Mouse (Mus musculus) megakaryocyte, adult 5-6 weeks (primary cell): ENCODE measurements around the gene Rab21. TPM values are rescaled to one million over a fixed set of nuclear protein-coding genes. Genes with fewer than 3 reads are reported as not detected.
A peak's percentile ranks its signal among the peaks of the same experiment; 100 is the strongest.
"Not testable (repeated sequence)": the region's sequence is repeated elsewhere in the genome, so short reads cannot be mapped to it uniquely, and the experiment has no call there.

Source experiments
- ATAC-seq: 2 replicates; pipeline ENCODE4 v1.8.0; 2016; ENCODE audit warnings: mild to moderate bottlenecking, inconsistent platforms; ENCODE audit not compliant: poor library complexity, severe bottlenecking
- total RNA-seq, 2 experiments: library from RNA; stranded (forward) in 1 of 2; stranded (reverse) in 1 of 2; fragments of 153-499, 151-499 nt in 1 of 2; fragments of 221-1000, 200-1000 nt in 1 of 2; gene quantifications; 2 replicates each; pipeline versions ENCODE4 v1.2.3 to v1.2.4; 2015 to 2017

Rab21 gene
- total RNA-seq, 2 experiments from 2014 or later = 49.3 to 97.4 TPM

DNA sequence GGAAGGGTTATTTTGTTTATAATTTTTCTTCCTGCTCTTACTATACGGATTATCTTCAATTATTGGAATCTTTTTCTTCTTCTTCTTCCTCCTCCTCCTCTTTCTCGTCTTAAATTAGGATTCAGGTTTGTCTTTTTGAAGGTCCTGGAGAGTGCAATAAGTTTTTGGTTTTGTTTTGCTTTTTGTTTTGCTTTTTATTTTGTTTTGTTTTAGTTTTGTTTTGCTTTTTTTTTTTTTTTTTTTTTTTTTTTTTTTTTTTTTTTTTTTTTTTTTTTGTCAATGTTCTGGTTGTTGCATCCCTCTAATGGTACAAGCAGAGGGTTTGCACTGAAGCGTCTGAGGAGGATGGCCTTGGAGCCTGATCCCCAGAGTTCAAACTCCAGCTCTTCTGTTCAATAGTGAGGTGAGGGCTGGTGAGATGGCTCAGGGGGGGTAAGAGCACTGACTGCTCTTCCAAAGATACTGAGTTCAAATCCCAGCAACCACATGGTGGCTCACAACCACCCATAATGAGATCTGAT, 13.7 kb upstream of the Rab21 start:
- ATAC-seq = no peak

DNA sequence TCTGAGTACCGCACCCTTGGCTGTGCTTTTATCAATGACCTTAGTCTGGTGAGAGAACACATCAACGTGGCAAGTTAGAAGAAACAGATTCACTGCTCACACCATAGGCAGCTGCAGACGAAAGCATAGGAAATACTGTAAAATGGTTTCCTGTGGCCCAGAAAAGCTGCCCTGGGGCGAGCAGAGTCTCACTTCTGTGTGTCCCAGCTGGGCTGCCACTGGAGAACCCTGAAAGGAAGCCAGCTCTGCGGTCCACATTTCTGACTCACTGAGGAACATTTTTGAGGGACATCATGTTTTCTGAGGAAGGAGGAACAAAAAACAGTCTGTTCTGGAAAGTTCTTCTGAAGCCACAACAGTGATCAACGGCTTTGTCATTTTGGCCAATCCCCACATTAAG, 13.1 kb upstream of the Rab21 start:
- ATAC-seq = peak; percentile 79

DNA sequence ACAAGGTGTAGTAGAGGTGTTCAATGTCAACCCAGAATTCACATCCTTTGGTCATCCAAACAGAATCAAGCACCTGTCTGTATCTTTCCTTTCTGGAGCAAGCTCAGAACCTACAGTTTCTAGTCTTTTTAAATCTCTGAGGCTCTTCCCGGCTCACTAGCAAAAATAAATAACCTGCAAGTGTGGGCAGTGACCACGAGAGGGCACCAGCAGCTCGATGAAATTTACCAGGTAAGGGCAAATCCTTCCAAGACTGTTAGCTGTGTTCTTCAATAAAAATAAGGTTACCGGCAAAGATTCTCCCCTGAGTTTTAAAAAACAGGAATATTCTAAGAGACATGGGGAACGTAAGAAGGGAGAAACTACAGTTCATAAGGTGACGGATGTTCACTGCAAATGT, 7.9 kb upstream of the Rab21 start:
- ATAC-seq = peak; percentile 86

DNA sequence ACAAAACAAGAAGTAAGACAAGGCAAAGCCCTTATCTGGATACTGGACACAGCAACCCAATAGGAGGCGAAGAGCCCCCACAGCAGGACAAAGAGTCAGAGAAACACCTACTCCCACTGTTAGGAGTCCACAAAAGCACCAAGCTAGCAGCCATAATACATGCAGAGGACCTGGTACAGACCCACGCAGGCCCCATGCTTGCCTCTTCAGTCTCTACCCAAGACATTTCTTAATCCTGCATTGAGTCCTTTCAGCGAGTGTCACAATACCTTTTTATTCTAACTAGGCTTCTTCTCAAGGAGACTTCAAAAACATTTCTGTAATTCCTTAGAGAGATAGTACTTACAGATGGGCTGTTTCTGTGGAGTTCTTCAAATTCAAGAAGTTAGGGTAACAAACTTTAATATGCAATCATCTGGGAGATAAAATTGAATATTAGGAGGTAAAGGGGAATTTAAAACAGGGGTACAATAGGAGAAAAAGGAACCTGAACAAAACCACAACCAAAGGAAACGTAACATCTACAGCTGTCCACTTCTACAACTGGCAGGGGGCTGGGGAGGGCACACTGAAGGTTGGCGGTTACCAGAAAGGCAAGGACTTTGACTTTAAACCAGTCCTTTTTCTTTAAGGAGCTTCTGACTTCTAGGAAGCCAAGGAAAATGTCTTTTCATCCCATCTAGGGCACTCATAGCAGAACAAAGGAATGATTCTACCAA, 6.1 kb upstream of the Rab21 start:
- ATAC-seq = peak; percentile 53

DNA sequence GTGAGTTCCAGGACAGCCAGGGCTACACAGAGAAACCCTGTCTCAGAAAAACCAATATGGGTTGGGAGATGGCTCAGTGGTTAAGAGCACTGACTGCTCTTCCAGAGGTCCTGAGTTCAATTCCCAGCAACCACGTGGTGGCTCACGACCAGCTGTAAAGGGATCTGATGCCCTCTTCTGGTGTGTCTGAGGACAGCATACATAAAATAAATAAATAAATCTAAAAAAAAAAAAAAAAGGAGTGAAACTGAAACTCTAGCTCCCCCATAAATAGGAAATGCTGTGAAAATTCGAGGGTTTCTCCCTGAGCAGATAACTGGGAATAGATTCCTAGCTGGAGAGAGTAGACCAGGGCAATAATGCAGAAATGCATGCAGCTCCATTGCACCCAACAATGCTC, 3.0 kb upstream of the Rab21 start:
- ATAC-seq = not testable (repeated sequence)

DNA sequence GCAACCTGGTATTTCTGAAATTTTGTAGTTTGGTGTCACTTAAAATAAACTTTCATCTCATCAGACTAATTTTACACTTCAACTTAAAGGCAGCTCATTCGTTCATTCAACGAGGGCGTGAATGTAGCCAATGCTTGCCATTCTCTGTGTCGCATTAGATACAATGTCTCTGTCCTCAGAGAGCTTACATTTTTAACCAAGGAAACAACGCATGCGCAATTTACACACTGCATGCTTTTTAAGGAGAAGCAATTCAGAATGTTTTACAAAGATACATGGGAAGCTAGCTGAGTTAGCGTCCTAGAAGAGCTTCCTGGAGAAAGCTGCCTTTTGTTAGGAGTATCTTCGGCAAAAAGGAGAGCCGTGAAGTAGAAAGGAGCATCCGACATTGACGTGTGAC, 919 bp upstream of the Rab21 start:
- no peak for ATAC-seq

DNA sequence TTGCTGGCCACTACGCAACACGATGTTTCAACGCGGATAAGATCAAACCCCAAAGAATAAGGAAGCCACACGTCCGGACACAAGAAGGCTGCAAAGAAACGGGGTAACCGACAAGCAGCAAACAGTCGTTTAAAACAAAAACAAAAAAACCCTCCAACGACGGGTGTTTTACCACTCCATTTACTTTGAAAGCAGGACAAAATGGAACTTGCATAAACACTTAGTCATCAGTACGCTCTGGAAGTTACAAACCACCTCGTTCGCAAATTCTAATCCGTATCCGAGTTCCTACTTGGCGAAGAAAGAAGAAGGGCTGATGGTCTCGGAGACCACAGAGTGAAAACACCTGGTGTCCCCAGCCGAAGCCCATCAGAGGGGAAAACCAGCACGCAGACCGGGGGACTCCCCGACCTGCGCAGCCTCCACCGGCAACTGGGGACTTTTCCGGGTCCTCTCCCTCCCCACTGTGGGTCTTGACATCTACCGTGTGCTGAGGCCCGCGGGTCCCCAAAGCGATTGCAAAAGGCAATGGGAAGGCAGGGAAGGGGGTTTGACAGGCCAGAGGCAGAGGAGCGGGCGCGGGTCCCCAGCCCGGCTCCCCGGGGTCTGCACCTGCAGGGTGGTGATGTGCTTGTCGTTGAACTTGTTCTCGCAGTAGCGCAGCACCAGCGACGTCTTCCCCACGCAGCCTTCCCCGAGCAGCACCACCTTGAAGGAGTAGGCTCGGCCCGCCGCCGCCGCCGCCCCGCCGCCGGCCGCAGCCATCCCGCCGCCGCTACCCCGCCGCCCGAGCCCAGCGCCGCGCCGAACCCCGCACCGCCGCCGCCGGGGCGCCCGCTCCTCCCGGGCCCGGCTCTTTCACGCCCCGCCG, 577 bp downstream of the Rab21 start:
- ATAC-seq = peak; percentile 19

DNA sequence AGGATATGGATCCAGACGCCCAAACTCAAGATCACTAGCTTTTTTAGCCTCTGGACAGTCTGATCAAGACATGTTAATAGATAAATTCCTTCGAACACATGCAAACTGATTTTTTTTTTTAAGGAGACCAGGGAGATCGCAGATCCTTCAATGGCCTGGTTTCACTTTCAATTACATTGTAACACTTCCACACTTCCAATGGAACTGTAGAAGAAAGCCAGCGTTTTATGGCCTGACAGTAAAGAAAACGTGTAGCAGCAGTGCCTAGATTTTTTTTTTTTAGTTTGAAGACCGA, 1.2 kb downstream of the Rab21 start:
- no peak for ATAC-seq

DNA sequence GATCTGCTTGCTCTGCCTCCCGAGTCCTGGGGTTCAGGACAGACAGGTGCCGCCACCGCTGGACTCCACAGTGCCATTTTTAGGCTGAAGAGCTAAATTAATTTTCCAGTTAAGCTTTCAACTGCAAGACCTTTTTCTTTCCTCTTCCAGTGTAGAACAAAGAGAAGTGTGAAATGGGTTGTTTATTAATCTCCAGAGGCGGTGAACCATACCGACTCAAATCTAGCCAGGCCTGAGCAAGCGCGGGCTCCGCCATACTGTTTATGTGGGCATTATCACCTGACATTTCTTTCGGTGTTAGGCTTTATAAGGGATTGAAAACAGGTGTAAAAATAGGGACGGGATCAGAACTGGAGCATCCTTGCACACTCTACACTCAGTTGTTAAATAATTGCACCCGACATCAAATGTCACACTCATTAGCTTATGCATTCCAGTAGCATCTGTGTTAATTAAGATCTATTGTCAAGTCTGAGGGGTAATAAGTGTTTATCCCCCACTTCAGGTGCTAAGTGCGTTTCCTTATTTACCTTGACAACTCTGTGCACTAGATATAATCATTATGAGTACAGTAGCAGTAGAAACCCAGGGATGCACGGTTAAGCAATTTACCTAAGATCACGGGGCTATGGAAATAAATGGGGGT, 1.6 kb downstream of the Rab21 start:
- no peak for ATAC-seq

DNA sequence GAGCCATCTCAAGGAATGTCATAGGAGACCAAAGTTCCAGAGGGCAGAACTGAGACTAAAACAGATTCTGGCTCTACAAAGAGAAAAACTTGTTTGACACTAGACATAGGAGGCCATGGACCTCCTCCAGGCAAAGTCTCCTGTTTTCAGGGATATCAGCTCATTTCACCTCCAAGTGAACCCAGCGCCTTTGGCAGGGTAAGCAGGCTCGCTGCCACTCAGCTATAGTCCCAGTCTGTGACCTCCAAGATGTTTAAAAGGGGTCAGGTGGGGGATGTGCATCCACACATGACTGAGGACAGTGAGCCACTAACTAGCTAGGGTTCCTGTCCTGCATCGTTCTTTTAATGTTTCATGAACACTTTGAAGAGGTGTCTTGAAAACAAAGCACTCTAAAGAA, 2.7 kb downstream of the Rab21 start:
- no peak for ATAC-seq

DNA sequence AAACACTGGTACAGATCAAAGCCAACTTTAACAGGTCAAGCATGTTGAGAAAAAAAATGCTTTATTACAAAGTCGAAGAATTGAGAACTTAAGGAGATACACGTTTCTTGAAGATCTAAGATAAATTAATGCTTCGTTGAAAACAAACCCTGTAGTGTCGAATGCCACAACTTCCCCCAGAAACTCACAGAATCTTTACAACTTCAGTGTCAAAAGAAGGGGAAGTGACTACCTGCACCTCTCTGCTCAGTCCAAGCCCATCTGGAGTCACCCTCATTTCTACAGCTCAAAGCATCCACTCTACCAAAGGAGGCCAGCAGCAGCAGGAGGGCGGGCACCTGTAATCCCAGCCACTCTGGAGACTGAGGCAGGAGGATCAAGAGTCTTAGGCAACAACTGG, 3.2 kb downstream of the Rab21 start:
- ATAC-seq = peak; percentile 47

DNA sequence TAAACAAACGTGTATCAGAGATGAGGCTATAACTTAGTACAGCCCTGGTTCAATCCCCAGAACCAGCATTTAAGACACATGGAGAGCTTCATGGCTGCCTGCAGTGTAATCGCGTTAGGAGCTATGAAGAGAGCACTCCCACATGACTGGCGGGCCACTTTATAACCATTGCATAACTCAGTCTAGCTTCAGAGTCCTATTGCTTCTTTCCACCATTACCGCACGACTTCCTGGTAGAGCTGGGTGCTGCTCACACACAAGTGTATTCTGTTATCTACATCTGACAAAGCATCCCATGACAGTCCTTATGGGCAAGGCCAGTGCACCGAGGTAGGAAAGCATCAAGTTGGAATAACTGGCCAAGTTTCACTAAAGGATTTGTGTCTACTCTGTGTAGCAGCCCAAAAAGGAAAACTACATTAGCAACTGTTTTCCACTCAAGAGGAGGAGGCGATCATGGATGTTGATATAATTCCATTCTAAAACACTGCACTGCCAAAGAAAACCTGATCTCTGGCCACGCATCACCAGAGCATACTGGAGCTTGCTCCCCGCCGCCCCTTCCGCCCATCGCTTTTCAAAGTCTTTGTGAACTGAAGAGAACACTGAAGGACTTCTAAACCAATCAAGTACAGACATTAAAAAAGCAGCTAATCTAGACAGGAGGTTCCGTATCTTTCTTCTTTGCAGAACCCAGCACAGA, 4.0 kb downstream of the Rab21 start:
- peak; percentile 46 for ATAC-seq

DNA sequence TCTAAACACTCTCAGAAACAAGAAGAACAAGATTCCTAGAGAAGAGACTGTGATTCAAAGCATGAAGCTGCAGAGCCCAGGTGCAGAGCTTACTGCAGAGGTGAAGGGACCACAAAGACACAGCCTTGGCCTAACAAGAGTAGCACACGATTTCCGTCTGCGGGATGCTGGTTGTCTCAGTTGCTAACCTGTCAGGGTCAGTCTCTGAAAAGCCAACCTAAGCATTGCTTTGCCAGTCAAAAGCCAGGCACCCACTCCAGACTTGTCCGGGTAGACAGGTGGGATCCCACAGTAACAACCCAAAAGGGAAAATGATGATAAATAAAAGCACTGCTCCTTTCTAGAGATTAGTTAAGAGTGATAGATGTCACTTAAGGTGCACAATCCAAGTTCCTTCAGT, 6.2 kb downstream of the Rab21 start:
- ATAC-seq = no peak

DNA sequence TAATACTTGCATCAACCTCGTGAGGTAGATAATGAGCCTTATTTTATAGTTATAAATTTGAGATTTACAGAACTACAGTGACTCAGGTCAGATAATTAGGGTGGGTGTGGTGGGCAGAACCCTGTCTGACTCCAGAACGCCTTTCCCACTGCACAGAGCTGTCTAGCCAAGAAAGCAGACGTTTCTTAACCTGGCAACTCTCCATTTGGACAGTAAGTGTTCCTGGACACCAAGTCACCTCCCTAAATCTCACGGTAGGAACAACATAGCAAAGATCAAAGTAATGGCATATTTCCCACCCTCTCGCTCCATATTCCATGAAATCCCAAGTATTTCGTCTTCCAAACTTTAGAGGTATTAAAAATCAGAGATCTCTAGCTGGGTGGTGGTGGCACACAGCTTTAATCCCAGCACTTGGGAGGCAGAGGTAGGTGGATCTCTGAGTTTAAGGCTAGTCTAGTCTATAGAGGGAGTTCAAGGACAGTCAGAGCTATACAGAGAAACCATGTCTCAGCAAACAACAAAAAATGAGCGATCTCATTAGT, 8.0 kb downstream of the Rab21 start:
- ATAC-seq = no peak

DNA sequence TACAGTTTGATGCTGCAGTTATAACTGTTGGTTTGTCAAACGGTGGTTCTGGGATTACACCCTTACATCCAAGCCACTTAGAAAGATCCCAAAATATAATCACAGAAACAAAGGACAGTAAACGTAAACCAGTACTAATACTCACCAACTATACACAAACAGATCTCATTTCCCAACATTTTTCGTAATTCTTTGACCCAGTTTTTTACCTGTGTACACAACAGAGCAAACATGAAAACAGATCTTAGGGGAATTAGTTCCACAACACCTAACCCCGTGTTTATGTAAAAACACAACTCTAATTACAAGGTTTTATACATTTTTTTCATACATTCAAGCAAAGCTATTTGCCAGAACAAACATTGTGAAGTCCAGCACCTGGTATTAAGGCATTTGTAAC, 16.7 kb downstream of the Rab21 start:
- no peak for ATAC-seq

DNA sequence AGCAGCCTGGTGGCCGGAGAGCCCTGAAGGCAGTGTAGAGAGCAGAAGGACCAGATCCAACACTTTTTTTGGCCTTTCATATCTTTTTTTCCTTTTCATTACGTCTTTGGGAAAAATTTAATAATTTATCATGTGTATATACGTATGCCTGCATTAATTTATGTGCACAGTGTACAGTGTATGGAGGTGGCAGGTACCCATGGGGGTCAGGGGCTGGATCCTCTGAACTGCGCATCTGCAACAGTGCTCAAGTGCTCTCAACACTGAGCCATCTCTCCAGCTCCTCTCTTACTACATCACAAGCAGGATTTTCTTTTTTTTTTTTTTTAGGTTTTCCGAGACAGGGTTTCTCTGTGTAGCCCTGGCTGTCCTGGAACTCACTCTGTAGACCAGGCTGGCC, 17.8 kb downstream of the Rab21 start:
- ATAC-seq = no peak

DNA sequence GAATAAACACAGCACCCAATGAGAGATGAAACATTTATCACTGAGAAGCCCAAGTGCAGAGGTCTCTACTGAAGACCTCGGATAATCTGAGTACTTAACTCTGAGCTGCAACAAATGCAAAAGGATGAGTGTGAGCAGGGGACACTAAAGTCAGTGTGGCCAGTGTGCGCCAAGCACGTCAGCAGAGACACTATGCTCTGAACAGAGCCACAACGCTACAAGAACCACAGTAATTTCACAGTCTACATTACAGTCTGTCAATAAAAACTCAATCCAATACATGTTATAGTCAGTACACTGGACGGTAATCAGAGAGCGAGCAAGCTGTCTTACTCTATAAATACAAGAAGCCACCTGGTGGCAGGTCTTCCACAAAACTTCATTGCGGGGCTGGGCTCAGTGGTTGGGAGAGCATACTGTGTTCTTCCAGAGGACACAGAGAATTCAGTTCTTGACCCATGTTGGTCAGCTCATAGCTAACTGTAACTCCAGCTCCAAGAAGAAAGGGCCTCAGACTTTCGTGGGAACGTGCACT, 18.9 kb downstream of the Rab21 start:
- no peak for ATAC-seq

DNA sequence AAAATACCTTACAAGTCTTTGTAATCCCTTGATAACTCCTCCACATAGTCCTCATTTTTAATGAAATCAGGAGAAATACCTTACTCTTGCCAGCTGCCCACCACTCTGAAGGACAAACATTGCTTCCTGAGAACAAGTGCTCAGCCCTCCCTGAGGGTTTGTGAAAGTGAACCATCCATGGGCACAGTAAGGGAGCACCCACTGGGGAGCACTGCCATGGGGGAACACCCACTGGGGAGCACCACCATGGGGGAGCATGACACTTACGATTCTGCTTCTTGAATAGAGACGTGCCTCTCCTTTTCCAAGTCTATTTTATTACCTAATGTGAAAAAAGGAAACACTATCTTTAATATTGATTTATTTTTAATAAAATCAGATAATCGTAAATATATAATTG, 20.2 kb downstream of the Rab21 start:
- ATAC-seq = no peak

DNA sequence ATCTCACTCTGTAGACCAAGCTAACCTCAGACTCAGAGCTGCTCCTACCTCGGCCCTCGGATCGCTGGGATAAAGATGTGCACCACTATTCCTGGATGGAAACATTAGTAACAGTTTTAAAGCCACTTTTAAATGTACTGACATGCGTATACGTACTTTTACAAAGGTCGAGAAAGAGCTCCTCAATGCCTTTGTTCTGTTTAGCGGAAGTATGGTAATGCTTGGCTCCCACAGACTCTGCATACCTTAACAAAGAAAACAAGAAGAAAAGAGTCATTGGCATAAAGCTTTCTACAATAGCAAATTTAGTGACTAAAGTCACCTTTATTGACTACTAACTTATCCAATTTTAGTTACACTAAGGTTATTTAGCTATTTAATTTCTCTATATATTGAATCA, 20.7 kb downstream of the Rab21 start:
- no peak for ATAC-seq

DNA sequence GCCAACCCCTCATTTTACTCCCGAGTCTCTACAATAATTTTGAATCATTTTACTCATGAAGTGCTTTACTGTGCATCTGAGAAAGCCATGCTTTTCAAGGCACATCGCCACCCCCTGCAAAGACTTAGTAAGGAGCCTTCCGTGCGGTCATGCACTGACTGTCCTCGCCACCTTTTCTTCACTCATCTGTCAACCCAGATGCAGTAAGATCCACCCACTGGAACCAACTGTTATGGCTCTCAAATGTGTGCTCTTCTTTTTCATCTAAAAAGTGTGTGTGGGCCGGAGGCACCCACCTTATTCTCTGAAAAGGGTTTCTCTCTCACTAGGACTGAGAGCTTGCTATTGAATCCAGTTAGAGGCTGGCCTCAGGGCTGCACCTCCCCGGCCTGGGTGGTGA, 21.4 kb downstream of the Rab21 start:
- ATAC-seq = no peak

DNA sequence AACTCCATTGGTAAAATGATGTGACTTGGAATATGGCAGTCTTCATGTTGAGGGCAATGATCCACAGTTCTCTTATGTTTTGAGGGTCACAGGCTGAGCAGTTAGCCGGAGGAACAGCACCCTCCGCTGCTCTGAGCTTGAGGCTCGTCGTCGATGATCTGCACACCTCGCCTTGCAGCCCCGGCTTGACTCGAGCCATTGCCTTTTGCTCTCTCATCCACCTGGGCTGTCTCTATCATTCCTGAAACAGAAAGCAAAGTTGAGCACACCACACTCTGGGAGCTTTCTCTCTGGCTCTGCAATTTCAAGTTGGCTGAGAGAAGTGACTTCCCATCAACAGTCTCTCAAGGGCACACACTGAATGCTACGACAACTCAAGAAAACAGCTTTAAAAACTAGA, 24.7 kb downstream of the Rab21 start:
- ATAC-seq = no peak
